Mouse (Mus musculus): ENCODE data around the gene Ppp1r26.
A peak's percentile ranks its signal among the peaks of the same experiment; 100 is the strongest.

Ppp1r26 gene

GRCm38 (mm10) chr2:28498431-28498830 is 51.8 kb downstream of the Ppp1r26 start:
- no peak for DNase-seq (ENCODE audit: low spot score)

- no peak for DNase-seq (ENCODE audit: low spot score)
Measured at GRCm38 (mm10) chr2:28502987-28503386, 56.4 kb downstream of the Ppp1r26 start.

GRCm38 (mm10) chr2:28504676-28505075 is 58.1 kb downstream of the Ppp1r26 start:
- DNase-seq (ENCODE audit: low spot score), result peak; percentile 4

Measured in urinary bladder, postnatal 10 days (tissue).